Mouse (Mus musculus): Measurements from ENCODE around the gene Myh11. TPM values are rescaled to one million over a fixed set of nuclear protein-coding genes. Genes with fewer than 3 reads are reported as not detected.
A peak's percentile ranks its signal among the peaks of the same experiment; 100 is the strongest.

Gene Myh11
- 12.0 and 33.7 TPM in 2 replicates for polyA plus RNA-seq (2015; fragmentation: Nextera tagmentation; extraction: Ambion mirVana)

- 3% methylated on average over 16 of the region's 16 CpGs for WGBS
- H3K4me2 ChIP-seq (replicated peaks; ENCODE audit: low read depth, low read length): peak within 1 kb of the TSS; percentile 62
- peaks cover 11% of the 10 kb centered on the region; the same call in 1 of the 2 replicates for H3K4me1 ChIP-seq (ENCODE audit: insufficient read depth, low read length)
- peak within 1 kb of the TSS; percentile 34 for H3K4me3 ChIP-seq (ENCODE audit: low read length)
- H3K36me3 ChIP-seq (ENCODE audit: insufficient read depth, low read length): no peaks in the 10 kb centered on the region
- 0 out of 2 replicates have a peak, but pooled peaks cover 3% of the 10 kb centered on the region for H3K27me3 ChIP-seq (ENCODE audit: insufficient read depth, low read length)
- H3K27ac ChIP-seq (ENCODE audit: low read length): no peak within 1 kb of the TSS
- peak; percentile 81 for ATAC-seq (ENCODE audit: low FRiP score, low TSS enrichment)
- H3K9ac ChIP-seq (replicated peaks; ENCODE audit: low read length): peak within 1 kb of the TSS; percentile 12
- no peaks in the 10 kb centered on the region for H3K9me3 ChIP-seq (ENCODE audit: low read length)
Measured at GRCm38 (mm10) chr16:14291223-14291622, at the start of gene Myh11. Gene Myh11 (minus strand): TSS chr16:14291372.

- no peak for ATAC-seq (ENCODE audit: low FRiP score, low TSS enrichment)
- Histone ChIP-seq H3K9ac (replicated peaks; ENCODE audit: low read length) (no peak overlapping the region), H3K36me3 (ENCODE audit: insufficient read depth, low read length) (no peaks in the 10 kb centered on the region), H3K4me3 (ENCODE audit: low read length) (no peak overlapping the region), H3K9me3 (ENCODE audit: low read length) (no peaks in the 10 kb centered on the region), H3K4me2 (replicated peaks; ENCODE audit: low read depth, low read length) (no peak overlapping the region), H3K27me3 (ENCODE audit: insufficient read depth, low read length) (no peaks in the 10 kb centered on the region), H3K4me1 (ENCODE audit: insufficient read depth, low read length) (no peaks in the 10 kb centered on the region), H3K27ac (ENCODE audit: low read length) (no peak overlapping the region)
- 56% methylated on average over 1 of the region's 1 CpGs for WGBS
Measured at GRCm38 (mm10) chr16:14328156-14328555, 37.0 kb upstream of the Myh11 start.

DNA sequence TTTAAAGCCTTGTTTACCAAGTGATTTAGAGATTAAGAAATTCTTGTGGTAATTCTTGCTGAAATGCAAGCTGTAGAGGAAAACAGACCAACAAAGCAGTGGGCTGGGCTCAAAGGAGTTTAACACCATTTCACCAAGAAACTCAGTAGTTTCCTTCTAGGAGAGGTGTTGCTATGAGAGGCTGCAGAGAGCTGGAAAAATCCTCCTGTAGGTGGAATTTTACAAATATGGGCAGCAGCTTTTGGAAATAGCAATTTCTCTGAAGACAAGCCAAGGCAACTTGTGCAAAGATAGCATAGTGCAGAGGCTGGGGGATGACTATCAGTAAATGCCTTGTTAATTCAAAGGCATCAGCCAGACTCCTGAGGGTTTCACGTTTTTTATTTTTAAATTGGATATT is 29.3 kb upstream of the Myh11 start:
- Histone ChIP-seq H3K27ac (ENCODE audit: low read length) (no peak overlapping the region), H3K4me2 (replicated peaks; ENCODE audit: low read depth, low read length) (no peak overlapping the region), H3K4me3 (ENCODE audit: low read length) (no peak overlapping the region), H3K36me3 (ENCODE audit: insufficient read depth, low read length) (no peaks in the 10 kb centered on the region), H3K4me1 (ENCODE audit: insufficient read depth, low read length) (peaks cover 10% of the 10 kb centered on the region), H3K27me3 (ENCODE audit: insufficient read depth, low read length) (no peaks in the 10 kb centered on the region), H3K9me3 (ENCODE audit: low read length) (no peaks in the 10 kb centered on the region), H3K9ac (replicated peaks; ENCODE audit: low read length) (no peak overlapping the region)
- 64% methylated on average over 1 of the region's 1 CpGs for WGBS
- no peak for ATAC-seq (ENCODE audit: low FRiP score, low TSS enrichment)

GRCm38 (mm10) chr16:14319681-14320080 is 28.5 kb upstream of the Myh11 start:
- ATAC-seq (ENCODE audit: low FRiP score, low TSS enrichment): no peak

GRCm38 (mm10) chr16:14316884-14317876 is 26.0 kb upstream of the Myh11 start, which contains the start of gene Fopnl:
Gene Fopnl (minus strand): TSS chr16:14317405.
- H3K9ac ChIP-seq (replicated peaks; ENCODE audit: low read length): peak within 1 kb of the TSS; percentile 74
- whole genome bisulfite sequencing: 3% methylated on average over 51 of the region's 51 CpGs
- no peaks in the 10 kb centered on the region for H3K27me3 ChIP-seq (ENCODE audit: insufficient read depth, low read length)
- H3K36me3 ChIP-seq (ENCODE audit: insufficient read depth, low read length): peaks cover 14% of the 10 kb centered on the region
- peak within 1 kb of the TSS; percentile 90 for H3K4me3 ChIP-seq (ENCODE audit: low read length)
- peak within 1 kb of the TSS; percentile 80 for H3K27ac ChIP-seq (ENCODE audit: low read length)
- ATAC-seq (ENCODE audit: low FRiP score, low TSS enrichment): peak; percentile 100
- H3K4me2 ChIP-seq (replicated peaks; ENCODE audit: low read depth, low read length): peak within 1 kb of the TSS; percentile 77
- H3K9me3 ChIP-seq (ENCODE audit: low read length): no peaks in the 10 kb centered on the region
- peaks cover 12% of the 10 kb centered on the region for H3K4me1 ChIP-seq (ENCODE audit: insufficient read depth, low read length)

More at GRCm38 (mm10) chr16:14319681-14320080, 28.5 kb upstream of the Myh11 start:
- no peak overlapping the region for H3K9ac ChIP-seq (replicated peaks; ENCODE audit: low read length)
- H3K27ac ChIP-seq (ENCODE audit: low read length): no peak overlapping the region
- H3K4me1 ChIP-seq (ENCODE audit: insufficient read depth, low read length): peaks cover 12% of the 10 kb centered on the region
- no peaks in the 10 kb centered on the region for H3K36me3 ChIP-seq (ENCODE audit: insufficient read depth, low read length)
- no peak overlapping the region for H3K4me2 ChIP-seq (replicated peaks; ENCODE audit: low read depth, low read length)
- no peaks in the 10 kb centered on the region for H3K9me3 ChIP-seq (ENCODE audit: low read length)
- WGBS: 84% methylated on average over 3 of the region's 3 CpGs
- no peaks in the 10 kb centered on the region for H3K27me3 ChIP-seq (ENCODE audit: insufficient read depth, low read length)
- no peak overlapping the region for H3K4me3 ChIP-seq (ENCODE audit: low read length)

DNA sequence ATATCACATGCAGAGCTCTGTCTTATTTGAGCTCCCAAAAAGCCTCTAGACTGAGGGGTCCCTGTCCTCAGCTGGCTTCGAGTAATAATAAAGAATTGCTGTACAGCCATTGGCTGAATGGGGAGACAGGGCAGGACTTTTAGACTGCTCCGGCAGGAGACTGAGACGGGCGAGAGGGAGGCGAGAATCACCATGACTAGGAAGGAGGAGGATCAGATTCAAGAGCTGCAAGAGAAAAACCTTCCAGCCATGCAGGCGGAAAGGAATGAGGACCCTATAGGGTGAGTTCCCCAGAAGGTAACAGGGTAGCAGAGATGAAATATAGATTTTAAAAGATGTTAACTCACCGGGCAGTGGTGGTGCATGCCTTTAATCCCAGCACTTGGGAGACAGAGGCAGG is 21.7 kb upstream of the Myh11 start:
- 88% methylated on average over 7 of the region's 7 CpGs for WGBS

DNA sequence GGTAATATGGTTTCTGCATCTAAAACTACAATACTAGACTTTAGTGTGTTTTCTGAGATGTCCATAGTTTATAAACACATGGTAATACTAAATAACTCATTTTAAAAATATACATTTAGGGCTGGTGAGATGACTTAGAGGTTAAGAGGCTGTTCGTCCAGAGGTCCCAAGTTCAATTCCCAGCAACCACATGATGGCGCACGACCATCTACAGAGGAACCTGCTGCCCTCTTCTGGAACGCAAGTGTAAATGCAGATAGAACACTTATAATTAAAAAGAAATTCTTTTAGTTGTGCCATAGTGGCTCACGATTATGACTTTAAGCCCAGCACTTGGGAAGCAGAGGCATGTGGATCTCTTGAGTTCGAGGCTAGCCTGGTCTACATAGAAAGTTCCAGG is 20.2 kb upstream of the Myh11 start:
- ATAC-seq (ENCODE audit: low FRiP score, low TSS enrichment): no peak
- H3K27ac ChIP-seq (ENCODE audit: low read length): no peak overlapping the region
- no peaks in the 10 kb centered on the region for H3K9me3 ChIP-seq (ENCODE audit: low read length)
- no peaks in the 10 kb centered on the region for H3K27me3 ChIP-seq (ENCODE audit: insufficient read depth, low read length)
- H3K4me3 ChIP-seq (ENCODE audit: low read length): no peak overlapping the region
- H3K9ac ChIP-seq (replicated peaks; ENCODE audit: low read length): no peak overlapping the region
- H3K36me3 ChIP-seq (ENCODE audit: insufficient read depth, low read length): peaks cover 36% of the 10 kb centered on the region
- peaks cover 11% of the 10 kb centered on the region for H3K4me1 ChIP-seq (ENCODE audit: insufficient read depth, low read length)
- 55% methylated on average over 6 of the region's 6 CpGs for WGBS
- H3K4me2 ChIP-seq (replicated peaks; ENCODE audit: low read depth, low read length): no peak overlapping the region

More for the DNA sequence above, 21.7 kb upstream of the Myh11 start:
- H3K9me3 ChIP-seq (ENCODE audit: low read length): no peaks in the 10 kb centered on the region
- H3K36me3 ChIP-seq (ENCODE audit: insufficient read depth, low read length): peaks cover 26% of the 10 kb centered on the region
- peaks cover 12% of the 10 kb centered on the region for H3K4me1 ChIP-seq (ENCODE audit: insufficient read depth, low read length)
- H3K4me2 ChIP-seq (replicated peaks; ENCODE audit: low read depth, low read length): no peak overlapping the region
- no peak overlapping the region for H3K9ac ChIP-seq (replicated peaks; ENCODE audit: low read length)
- H3K27ac ChIP-seq (ENCODE audit: low read length): no peak overlapping the region
- no peaks in the 10 kb centered on the region for H3K27me3 ChIP-seq (ENCODE audit: insufficient read depth, low read length)
- H3K4me3 ChIP-seq (ENCODE audit: low read length): no peak overlapping the region
- no peak for ATAC-seq (ENCODE audit: low FRiP score, low TSS enrichment)

- Histone ChIP-seq H3K4me1 (ENCODE audit: insufficient read depth, low read length) (no peaks in the 10 kb centered on the region), H3K4me3 (ENCODE audit: low read length) (no peak overlapping the region), H3K27ac (ENCODE audit: low read length) (no peak overlapping the region), H3K4me2 (replicated peaks; ENCODE audit: low read depth, low read length) (no peak overlapping the region), H3K9me3 (ENCODE audit: low read length) (no peaks in the 10 kb centered on the region), H3K27me3 (ENCODE audit: insufficient read depth, low read length) (no peaks in the 10 kb centered on the region), H3K9ac (replicated peaks; ENCODE audit: low read length) (no peak overlapping the region), H3K36me3 (ENCODE audit: insufficient read depth, low read length) (peaks cover 42% of the 10 kb centered on the region)
- 78% methylated on average over 3 of the region's 3 CpGs for WGBS
- ATAC-seq (ENCODE audit: low FRiP score, low TSS enrichment): no peak
Measured at GRCm38 (mm10) chr16:14309833-14310232, 18.7 kb upstream of the Myh11 start.

DNA sequence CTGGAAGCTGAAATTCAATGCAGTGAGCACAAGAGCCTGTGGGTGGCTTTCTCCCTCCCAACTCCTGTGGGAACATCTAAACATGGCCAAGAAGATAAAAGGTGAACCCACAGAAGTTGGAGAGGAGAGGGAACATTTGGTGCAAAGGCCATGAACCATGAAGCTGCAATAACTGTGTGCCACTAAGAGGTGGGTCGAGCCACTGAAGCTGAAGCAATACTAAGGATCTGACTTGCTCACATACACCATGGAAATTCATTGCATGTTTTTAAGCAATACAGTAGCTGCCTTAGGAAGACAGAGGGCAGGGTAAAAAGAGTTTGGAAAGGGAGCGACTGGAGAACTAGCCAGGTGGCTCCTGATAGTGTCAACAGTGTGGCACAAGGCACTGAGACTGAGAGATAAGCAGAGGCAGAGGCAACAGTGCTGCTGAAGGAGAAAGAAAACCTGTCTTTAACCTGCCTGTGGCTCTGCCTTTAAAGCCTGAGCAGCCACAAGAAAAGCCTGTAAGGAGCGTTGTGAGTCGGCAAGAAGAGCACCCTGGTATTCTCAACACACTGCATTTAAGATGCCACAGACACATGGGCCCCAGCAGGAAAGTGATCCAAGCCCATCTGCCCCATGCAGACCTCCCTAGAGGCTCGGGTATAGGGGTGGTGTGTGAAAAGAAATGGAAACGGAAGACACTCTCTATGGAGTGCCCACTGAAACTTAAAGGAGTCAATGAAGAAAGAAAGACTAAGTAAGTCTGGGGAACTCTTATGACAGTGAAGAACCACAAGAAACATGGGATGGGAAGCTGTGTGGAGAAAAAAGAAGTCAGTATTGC is 17.3 kb upstream of the Myh11 start:
- Histone ChIP-seq H3K9me3 (ENCODE audit: low read length) (no peaks in the 10 kb centered on the region), H3K27ac (ENCODE audit: low read length) (no peak overlapping the region), H3K27me3 (ENCODE audit: insufficient read depth, low read length) (no peaks in the 10 kb centered on the region), H3K36me3 (ENCODE audit: insufficient read depth, low read length) (peaks cover 42% of the 10 kb centered on the region), H3K4me1 (ENCODE audit: insufficient read depth, low read length) (peaks cover 7% of the 10 kb centered on the region; the same call in 1 of the 2 replicates), H3K4me3 (ENCODE audit: low read length) (no peak overlapping the region), H3K4me2 (replicated peaks; ENCODE audit: low read depth, low read length) (no peak overlapping the region), H3K9ac (replicated peaks; ENCODE audit: low read length) (no peak overlapping the region)
- no peak for ATAC-seq (ENCODE audit: low FRiP score, low TSS enrichment)
- 79% methylated on average over 6 of the region's 6 CpGs for WGBS

All from kidney, embryonic 16.5 days (tissue).